Mouse (Mus musculus) c-Kit-negative CD71-positive TER-119-positive erythroid progenitor cells, embryonic 14.5 days (primary cell): Measurements from ENCODE around the gene Aifm3.
A peak's percentile ranks its signal among the peaks of the same experiment; 100 is the strongest.

Experiments
- DNase-seq: peaks from one replicate; pipeline ENCODE4 v3.0.0-alpha.2; 2013; ENCODE audit warnings: low read depth, low spot score

Gene Aifm3

DNA sequence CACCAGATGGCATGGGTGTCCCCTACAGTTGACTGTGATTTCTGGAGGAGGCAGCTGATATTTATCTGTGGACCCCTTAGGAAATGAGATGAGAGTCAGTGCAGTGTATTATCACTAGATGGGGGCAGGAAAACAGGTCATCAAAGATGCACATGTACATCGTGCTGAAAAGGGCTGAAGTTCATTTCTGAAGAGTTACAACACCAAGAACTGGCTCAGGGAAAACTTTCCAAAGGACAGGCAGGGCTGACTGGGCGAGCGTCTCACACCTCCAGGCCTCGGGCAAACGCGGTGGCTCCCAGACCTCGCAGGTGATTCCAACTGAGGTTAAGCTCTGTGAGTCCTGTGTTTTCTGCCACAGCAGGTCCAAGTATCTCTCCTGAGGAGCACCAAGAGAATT lies 63.4 kb downstream of the Aifm3 start:
- no peak for DNase-seq

DNA sequence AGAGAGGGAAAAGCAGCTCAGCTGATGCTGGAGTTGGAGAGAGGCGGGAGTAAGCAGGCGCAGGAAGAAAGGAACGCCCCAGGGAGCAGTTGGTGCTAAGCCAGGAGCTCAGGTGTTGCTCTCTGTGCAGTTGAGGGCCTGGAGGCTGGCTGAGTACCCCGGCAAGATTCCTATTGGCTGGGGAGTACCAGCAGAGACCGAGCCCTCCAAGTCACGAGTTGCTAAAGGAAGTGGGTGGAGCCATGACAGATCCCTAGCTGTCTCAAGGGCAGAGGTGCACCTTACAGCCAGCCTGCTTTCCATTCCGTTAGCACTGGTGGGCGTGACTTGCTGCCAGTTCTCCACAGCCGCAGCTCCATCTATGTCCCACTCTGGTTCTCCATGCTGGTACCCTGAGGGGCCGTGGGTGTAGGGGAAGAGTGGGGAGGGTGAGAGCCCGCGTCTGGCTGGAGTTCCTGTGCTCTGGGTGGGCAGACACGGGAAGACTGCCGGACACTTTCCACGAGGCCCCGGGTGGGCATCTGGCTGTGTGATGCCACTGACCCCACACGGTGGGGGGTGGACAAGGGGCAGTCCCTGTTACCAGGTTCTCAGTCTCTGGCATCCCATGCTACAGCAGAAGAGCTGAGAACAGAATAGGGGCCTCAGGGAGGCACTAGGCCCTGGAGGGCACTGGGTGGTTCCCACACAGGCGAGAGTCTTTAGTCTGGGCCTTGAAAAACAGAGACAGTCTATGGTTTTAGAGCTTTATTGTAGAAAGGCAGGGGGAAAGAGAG lies 64.7 kb downstream of the Aifm3 start:
- peak; percentile 47 for DNase-seq

DNA sequence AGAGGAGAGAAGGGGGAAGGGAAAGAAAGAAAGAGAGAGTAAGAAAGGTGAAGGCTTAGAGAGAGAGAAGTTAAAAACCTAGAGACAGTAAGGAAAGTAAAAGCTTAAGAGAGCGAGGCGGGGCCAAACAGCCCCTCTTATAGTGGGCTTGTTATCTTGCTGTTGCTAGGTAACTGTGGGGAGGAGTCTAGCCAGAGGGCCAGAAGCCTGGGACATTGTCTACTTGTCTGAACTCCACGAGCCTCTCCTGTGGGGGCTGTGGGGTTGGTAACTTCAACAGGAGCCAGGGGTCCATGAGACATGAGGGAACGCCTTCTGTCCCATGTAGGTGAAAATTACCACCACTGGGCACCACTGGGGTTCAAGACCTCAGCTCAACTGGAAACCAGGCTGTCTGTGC lies 65.3 kb downstream of the Aifm3 start:
- peak; percentile 42 for DNase-seq

DNA sequence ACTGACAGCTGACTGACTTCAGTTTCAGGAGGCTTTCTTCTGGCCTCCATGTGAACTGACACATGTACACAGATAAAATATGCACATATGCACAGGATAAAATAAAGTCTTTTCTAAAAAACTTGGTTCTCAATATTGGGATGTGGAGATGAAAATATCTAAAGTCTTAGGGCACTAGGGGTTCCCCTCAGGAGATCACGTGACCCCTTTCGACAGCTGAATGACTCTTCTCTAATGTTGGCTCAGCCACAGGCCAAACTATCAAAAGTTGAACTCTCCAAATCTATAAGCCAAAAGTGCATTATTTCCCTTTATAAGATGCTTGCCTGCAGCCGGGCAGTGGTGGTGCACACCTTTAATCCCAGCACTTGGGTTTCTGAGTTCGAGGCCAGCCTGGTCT lies 66.8 kb downstream of the Aifm3 start:
- no peak for DNase-seq

DNA sequence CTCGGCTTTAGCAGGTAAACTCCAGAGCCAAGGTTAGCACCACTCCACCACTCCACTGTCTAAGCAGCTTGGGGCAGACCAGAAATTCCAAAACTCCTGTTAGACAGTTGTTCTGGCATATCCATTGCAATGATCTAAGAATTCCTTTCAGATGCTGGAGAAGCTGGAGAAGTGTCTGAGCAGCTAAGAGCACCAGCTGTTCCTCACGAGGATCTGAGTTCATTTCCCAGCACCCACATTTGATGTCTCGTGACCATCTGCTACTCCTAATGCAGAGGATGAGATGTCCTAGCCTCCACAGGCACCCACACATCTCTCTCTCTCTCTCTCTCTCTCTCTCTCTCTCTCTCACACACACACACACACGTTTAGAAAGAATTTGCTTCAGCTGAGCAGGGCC lies 67.5 kb downstream of the Aifm3 start:
- DNase-seq, result no peak
